Mouse (Mus musculus) neural tube, embryonic 12.5 days (tissue): ENCODE results near the gene Sympk. TPM values are rescaled to one million over a fixed set of nuclear protein-coding genes. Genes with fewer than 3 reads are reported as not detected.

Experiments used
- ATAC-seq: fragments of 200-750 bp; cut with Nextera tagmentation; 2 replicates; pipeline ENCODE4 v1.8.0; 2017; ENCODE audit warnings: low read depth, mild to moderate bottlenecking, moderate TSS enrichment, moderate library complexity; ENCODE audit not compliant: low FRiP score
- H3K27ac ChIP-seq: fragments of 300-500 bp; sonication (generic); 2 replicates; pipeline ENCODE4 v1.5.1; 2016
- H3K27me3 ChIP-seq: fragments of 300-500 bp; sonication (generic); replicated peaks from 2 replicates; pipeline ENCODE4 v1.6.1; 2016; ENCODE audit warnings: mild to moderate bottlenecking
- H3K36me3 ChIP-seq: fragments of 300-500 bp; sonication (generic); 2 replicates; pipeline ENCODE4 v1.6.1; 2016; ENCODE audit warnings: mild to moderate bottlenecking
- H3K4me1 ChIP-seq: fragments of 300-500 bp; sonication (generic); 2 replicates; pipeline ENCODE4 v1.6.1; 2016
- H3K4me2 ChIP-seq: fragments of 300-500 bp; sonication (generic); replicated peaks from 2 replicates; pipeline ENCODE4 v1.6.1; 2016; ENCODE audit warnings: mild to moderate bottlenecking
- H3K4me3 ChIP-seq: fragments of 300-500 bp; sonication (generic); 2 replicates; pipeline ENCODE4 v1.5.1; 2016
- H3K9ac ChIP-seq: fragments of 300-500 bp; sonication (generic); 2 replicates; pipeline ENCODE4 v1.6.1; 2016; ENCODE audit warnings: mild to moderate bottlenecking
- H3K9me3 ChIP-seq: fragments of 300-500 bp; sonication (generic); 2 replicates; pipeline ENCODE4 v1.6.1; 2016; ENCODE audit warnings: mild to moderate bottlenecking
- WGBS: fragments of 180-500 bp; shearing (Covaris S2); methylation state at CpG from one replicate; pipeline ENCODE4 v1.1.7; 2016; 5-methylcytosine and 5-hydroxymethylcytosine counted together
- polyA plus RNA-seq: library from polyadenylated mRNA; unstranded; fragments of >200 nt; fragmentation: Nextera tagmentation; extraction: Ambion mirVana; gene quantifications from 2 replicates; pipeline ENCODE4 v1.2.1, GENCODE M21; 2016

Sympk gene
- 46.9 and 47.3 TPM in 2 replicates for polyA plus RNA-seq

- peak within 1 kb of the TSS; percentile 93 for H3K4me3 ChIP-seq
- H3K27me3 ChIP-seq, result peaks cover 30% of the 10 kb centered on the region
- H3K4me1 ChIP-seq, result peaks cover 19% of the 10 kb centered on the region
- H3K27ac ChIP-seq, result no peak within 1 kb of the TSS
- peak within 1 kb of the TSS; percentile 89 for H3K4me2 ChIP-seq
- peaks cover 8% of the 10 kb centered on the region for H3K36me3 ChIP-seq
- ATAC-seq, result peak; percentile 94
- no peaks in the 10 kb centered on the region for H3K9me3 ChIP-seq
- H3K9ac ChIP-seq, result peak within 1 kb of the TSS; percentile 91
- under 1% methylated on average over 49 of the region's 50 CpGs for WGBS
These were observed at the start of gene Sympk for GRCm38 (mm10) chr7:19024096-19024506. Sympk (plus strand) TSS chr7:19024377.

- WGBS, result 89% methylated on average over 9 of the region's 9 CpGs
- Histone ChIP-seq H3K9ac (no peak overlapping the region), H3K27ac (no peak overlapping the region), H3K36me3 (no peaks in the 10 kb centered on the region), H3K27me3 (no peaks in the 10 kb centered on the region), H3K4me2 (no peak overlapping the region), H3K4me3 (no peak overlapping the region), H3K9me3 (no peaks in the 10 kb centered on the region), H3K4me1 (no peaks in the 10 kb centered on the region)
- no peak for ATAC-seq
These were observed 45.8 kb upstream of the Sympk start for GRCm38 (mm10) chr7:18978381-18978780.

GRCm38 (mm10) chr7:18986503-18986902 is 37.7 kb upstream of the Sympk start:
- no peak for ATAC-seq

GRCm38 (mm10) chr7:18987100-18987499 is 37.1 kb upstream of the Sympk start, which contains the start of gene Nanos2:
Nanos2 (plus strand) TSS chr7:18987400.
- peaks cover 8% of the 10 kb centered on the region for H3K27me3 ChIP-seq
- ATAC-seq, result no peak
- H3K9ac ChIP-seq, result no peak within 1 kb of the TSS
- H3K27ac ChIP-seq, result no peak within 1 kb of the TSS
- H3K4me1 ChIP-seq, result peaks cover 7% of the 10 kb centered on the region; the same call in 1 of the 2 replicates
- WGBS, result 57% methylated on average over 2 of the region's 2 CpGs
- H3K36me3 ChIP-seq, result no peaks in the 10 kb centered on the region
- H3K9me3 ChIP-seq, result no peaks in the 10 kb centered on the region
- H3K4me2 ChIP-seq, result no peak within 1 kb of the TSS
- H3K4me3 ChIP-seq, result no peak within 1 kb of the TSS

More at GRCm38 (mm10) chr7:18986503-18986902, 37.7 kb upstream of the Sympk start:
- Histone ChIP-seq H3K9ac (no peak overlapping the region), H3K36me3 (no peaks in the 10 kb centered on the region), H3K4me3 (no peak overlapping the region), H3K4me2 (no peak overlapping the region), H3K4me1 (0 out of 2 replicates have a peak, but pooled peaks cover 1% of the 10 kb centered on the region), H3K27me3 (peaks cover 2% of the 10 kb centered on the region), H3K27ac (no peak overlapping the region), H3K9me3 (no peaks in the 10 kb centered on the region)
- 70% methylated on average over 2 of the region's 2 CpGs for WGBS

- H3K27me3 ChIP-seq, result peaks cover 15% of the 10 kb centered on the region
- H3K4me2 ChIP-seq, result no peak overlapping the region
- no peaks in the 10 kb centered on the region for H3K9me3 ChIP-seq
- peaks cover 14% of the 10 kb centered on the region; the same call in 1 of the 2 replicates for H3K4me1 ChIP-seq
- 79% methylated on average over 13 of the region's 13 CpGs for WGBS
- ATAC-seq, result no peak
- H3K27ac ChIP-seq, result no peak overlapping the region
- H3K36me3 ChIP-seq, result no peaks in the 10 kb centered on the region
- H3K9ac ChIP-seq, result no peak overlapping the region
- no peak overlapping the region for H3K4me3 ChIP-seq
These were observed 36.4 kb upstream of the Sympk start for GRCm38 (mm10) chr7:18987747-18988146.

- WGBS, result 78% methylated on average over 6 of the region's 6 CpGs
- peaks cover 23% of the 10 kb centered on the region for H3K27me3 ChIP-seq
- H3K4me1 ChIP-seq, result peaks cover 22% of the 10 kb centered on the region
- H3K27ac ChIP-seq, result no peak overlapping the region
- H3K36me3 ChIP-seq, result no peaks in the 10 kb centered on the region
- no peaks in the 10 kb centered on the region for H3K9me3 ChIP-seq
- no peak overlapping the region for H3K9ac ChIP-seq
- H3K4me3 ChIP-seq, result no peak overlapping the region
- ATAC-seq, result no peak
- H3K4me2 ChIP-seq, result no peak overlapping the region
These were observed 35.4 kb upstream of the Sympk start for GRCm38 (mm10) chr7:18988780-18989179.

GRCm38 (mm10) chr7:18989995-18990394 is 34.2 kb upstream of the Sympk start:
- 8% methylated on average over 5 of the region's 5 CpGs for WGBS

GRCm38 (mm10) chr7:18990601-18991295 is 33.4 kb upstream of the Sympk start, which contains the start of gene Mypop:
Mypop (plus strand) TSS chr7:18991245.
- under 1% methylated on average over 37 of the region's 37 CpGs for WGBS
- Histone ChIP-seq H3K27me3 (peaks cover 23% of the 10 kb centered on the region), H3K36me3 (no peaks in the 10 kb centered on the region)

More at GRCm38 (mm10) chr7:18989995-18990394, 34.2 kb upstream of the Sympk start:
- Histone ChIP-seq H3K27me3 (peaks cover 23% of the 10 kb centered on the region), H3K27ac (0 out of 2 replicates have a peak overlapping the region, but pooled peaks have one; percentile 29), H3K4me2 (peak overlapping the region; percentile 79), H3K36me3 (no peaks in the 10 kb centered on the region), H3K9ac (peak overlapping the region; percentile 10; the same call in 1 of the 2 replicates), H3K9me3 (no peaks in the 10 kb centered on the region), H3K4me1 (peaks cover 22% of the 10 kb centered on the region), H3K4me3 (peak overlapping the region; percentile 38)
- peak; percentile 21; the same call in 1 of the 2 replicates for ATAC-seq

GRCm38 (mm10) chr7:18991660-18992293 is 32.4 kb upstream of the Sympk start:
- no peaks in the 10 kb centered on the region for H3K36me3 ChIP-seq
- under 1% methylated on average over 59 of the region's 59 CpGs for WGBS
- H3K4me2 ChIP-seq, result peak overlapping the region; percentile 79
- H3K4me3 ChIP-seq, result peak overlapping the region; percentile 50
- peak overlapping the region; percentile 60 for H3K9ac ChIP-seq
- peaks cover 23% of the 10 kb centered on the region for H3K27me3 ChIP-seq
- H3K4me1 ChIP-seq, result peaks cover 22% of the 10 kb centered on the region
- no peak overlapping the region for H3K27ac ChIP-seq
- H3K9me3 ChIP-seq, result no peaks in the 10 kb centered on the region
- peak; percentile 1 for ATAC-seq

More at GRCm38 (mm10) chr7:18990601-18991295, 33.4 kb upstream of the Sympk start, which contains the start of gene Mypop:
- Histone ChIP-seq H3K27ac (peak within 1 kb of the TSS; percentile 58), H3K9ac (peak within 1 kb of the TSS; percentile 60), H3K4me1 (peaks cover 22% of the 10 kb centered on the region), H3K4me3 (peak within 1 kb of the TSS; percentile 50), H3K4me2 (peak within 1 kb of the TSS; percentile 79), H3K9me3 (no peaks in the 10 kb centered on the region)
- peak; percentile 94 for ATAC-seq

GRCm38 (mm10) chr7:18992294-18992675 is 31.9 kb upstream of the Sympk start:
- H3K9me3 ChIP-seq, result no peaks in the 10 kb centered on the region
- 0 out of 2 replicates have a peak, but pooled peaks cover 1% of the 10 kb centered on the region for H3K36me3 ChIP-seq
- H3K4me2 ChIP-seq, result peak overlapping the region; percentile 79
- H3K4me1 ChIP-seq, result peaks cover 22% of the 10 kb centered on the region
- H3K27me3 ChIP-seq, result peaks cover 23% of the 10 kb centered on the region
- WGBS, result 4% methylated on average over 31 of the region's 31 CpGs
- H3K27ac ChIP-seq, result no peak overlapping the region
- ATAC-seq, result no peak
- peak overlapping the region; percentile 50 for H3K4me3 ChIP-seq
- H3K9ac ChIP-seq, result peak overlapping the region; percentile 60

GRCm38 (mm10) chr7:18993036-18993435 is 31.1 kb upstream of the Sympk start:
- ATAC-seq, result no peak
- H3K4me1 ChIP-seq, result peaks cover 22% of the 10 kb centered on the region
- 89% methylated on average over 5 of the region's 5 CpGs for WGBS
- peaks cover 23% of the 10 kb centered on the region for H3K27me3 ChIP-seq
- no peak overlapping the region for H3K27ac ChIP-seq
- no peak overlapping the region for H3K9ac ChIP-seq
- H3K36me3 ChIP-seq, result peaks cover 4% of the 10 kb centered on the region; the same call in 1 of the 2 replicates
- peak overlapping the region; percentile 50; the same call in 1 of the 2 replicates for H3K4me3 ChIP-seq
- H3K9me3 ChIP-seq, result no peaks in the 10 kb centered on the region
- peak overlapping the region; percentile 79 for H3K4me2 ChIP-seq

GRCm38 (mm10) chr7:18998835-18999234 is 25.3 kb upstream of the Sympk start:
- no peak for ATAC-seq
- peaks cover 16% of the 10 kb centered on the region for H3K4me1 ChIP-seq
- H3K4me2 ChIP-seq, result no peak overlapping the region
- H3K27ac ChIP-seq, result no peak overlapping the region
- H3K27me3 ChIP-seq, result no peaks in the 10 kb centered on the region
- H3K9ac ChIP-seq, result no peak overlapping the region
- 40% methylated on average over 9 of the region's 9 CpGs for WGBS
- H3K9me3 ChIP-seq, result no peaks in the 10 kb centered on the region
- no peak overlapping the region for H3K4me3 ChIP-seq
- H3K36me3 ChIP-seq, result peaks cover 4% of the 10 kb centered on the region; the same call in 1 of the 2 replicates
